Mouse (Mus musculus): ENCODE data around the gene Utf1.

Gene Utf1

GRCm38 (mm10) chr7:139943674-139944281 is at the start of gene Utf1:
Gene Utf1, plus strand, starts transcription at chr7:139943789.
- no peak for DNase-seq

GRCm38 (mm10) chr7:139894655-139895557 is 48.7 kb upstream of the Utf1 start, which contains the start of gene Kndc1:
Gene Kndc1, plus strand, starts transcription at chr7:139894696.
- peak; percentile 82 for DNase-seq

- no peak for DNase-seq
Observed at GRCm38 (mm10) chr7:139896271-139896670, 47.3 kb upstream of the Utf1 start.

GRCm38 (mm10) chr7:139896796-139897195 is 46.8 kb upstream of the Utf1 start:
- DNase-seq = no peak

GRCm38 (mm10) chr7:139898606-139899005 is 45.0 kb upstream of the Utf1 start:
- no peak for DNase-seq

GRCm38 (mm10) chr7:139899505-139899904 is 44.1 kb upstream of the Utf1 start:
- peak; percentile 85 for DNase-seq

GRCm38 (mm10) chr7:139900456-139900855 is 43.1 kb upstream of the Utf1 start:
- no peak for DNase-seq

GRCm38 (mm10) chr7:139900896-139901295 is 42.7 kb upstream of the Utf1 start:
- DNase-seq = peak; percentile 85

GRCm38 (mm10) chr7:139901981-139902380 is 41.6 kb upstream of the Utf1 start:
- DNase-seq = no peak

GRCm38 (mm10) chr7:139905261-139905660 is 38.3 kb upstream of the Utf1 start:
- no peak for DNase-seq

- DNase-seq = no peak
Observed at GRCm38 (mm10) chr7:139905661-139906060, 37.9 kb upstream of the Utf1 start.

GRCm38 (mm10) chr7:139908176-139908575 is 35.4 kb upstream of the Utf1 start:
- DNase-seq = no peak

- no peak for DNase-seq
Observed at GRCm38 (mm10) chr7:139909469-139909868, 34.1 kb upstream of the Utf1 start.

- no peak for DNase-seq
Observed at GRCm38 (mm10) chr7:139910204-139910835, 33.3 kb upstream of the Utf1 start.

GRCm38 (mm10) chr7:139914141-139915047 is 29.2 kb upstream of the Utf1 start:
- DNase-seq = no peak

GRCm38 (mm10) chr7:139915646-139916257 is 27.8 kb upstream of the Utf1 start:
- DNase-seq = no peak

- DNase-seq = no peak
Observed at GRCm38 (mm10) chr7:139916345-139916744, 27.2 kb upstream of the Utf1 start.

- DNase-seq = no peak
Observed at GRCm38 (mm10) chr7:139918262-139918661, 25.3 kb upstream of the Utf1 start.

- no peak for DNase-seq
Observed at GRCm38 (mm10) chr7:139930732-139931131, 12.9 kb upstream of the Utf1 start.

GRCm38 (mm10) chr7:139936705-139937104 is 6.9 kb upstream of the Utf1 start:
- no peak for DNase-seq

GRCm38 (mm10) chr7:139937138-139937537 is 6.5 kb upstream of the Utf1 start:
- no peak for DNase-seq

- no peak for DNase-seq
Observed at GRCm38 (mm10) chr7:139937810-139938209, 5.8 kb upstream of the Utf1 start.
